Mouse (Mus musculus): ENCODE data around the gene Zic5.

DNA sequence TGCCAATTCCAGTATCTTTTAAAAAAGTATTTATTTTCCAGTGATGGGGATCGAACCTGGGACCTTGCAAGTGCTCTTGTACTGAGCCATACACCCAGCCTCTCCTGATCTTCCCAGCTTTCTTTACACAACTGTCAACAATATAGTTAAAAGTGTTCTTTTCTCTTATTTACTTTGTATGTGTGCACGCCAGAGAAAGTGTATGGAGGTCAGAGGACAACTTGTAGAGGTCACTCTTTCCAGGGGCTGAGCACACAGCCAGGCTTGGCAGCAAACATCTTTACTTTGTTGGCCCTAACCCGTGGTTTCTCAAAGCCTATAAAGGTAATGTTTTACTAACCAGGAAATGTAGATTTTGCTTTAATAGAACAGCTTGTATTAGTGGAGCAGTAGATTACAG lies 46.0 kb upstream of the Zic5 start:
- TF ChIP-seq POLR2A (IDR thresholded peaks at IDR 0.05; ENCODE audit: control insufficient read depth, low read depth, low read length) (no peak), CTCF (IDR thresholded peaks at IDR 0.05; ENCODE audit: control insufficient read depth, insufficient read depth, insufficient replicate concordance, low read depth, low read length) (no peak)
